Mouse (Mus musculus) CH12.LX (cell line): ENCODE results near the gene Ctnna3. TPM values are rescaled to one million over a fixed set of nuclear protein-coding genes. Genes with fewer than 3 reads are reported as not detected.

ENCODE experiments used
- DNase-seq: peaks from one replicate; pipeline ENCODE4 v3.0.0-alpha.2; 2013; ENCODE audit errors: extremely low read depth
- H3K27ac ChIP-seq: 2 replicates; pipeline ENCODE4 v1.5.1; 2012; ENCODE audit warnings: low read depth, mild to moderate bottlenecking, control low read depth, moderate library complexity; ENCODE audit not compliant: insufficient read depth
- H3K27me3 ChIP-seq: replicated peaks from 2 replicates; pipeline ENCODE3; 2012; ENCODE audit warnings: inconsistent platforms
- H3K36me3 ChIP-seq, 2 experiments: replicated peaks in 1 of 2; 2 replicates each; pipeline versions ENCODE3 to v1.6.1; 2012; ENCODE audit warnings: inconsistent platforms in 1 of 2, low read length in 1 of 2, mild to moderate bottlenecking in 1 of 2, mixed read lengths in 1 of 2, moderate library complexity in 1 of 2; ENCODE audit not compliant: control insufficient read depth in 1 of 2, insufficient read depth in 1 of 2
- H3K4me1 ChIP-seq, 2 experiments: 2 replicates each; pipeline ENCODE4 v1.6.1; 2012; ENCODE audit warnings: inconsistent platforms in 1 of 2, moderate library complexity in 1 of 2; ENCODE audit not compliant: insufficient read depth in 2 of 2, control insufficient read depth in 1 of 2
- H3K4me2 ChIP-seq: 2 replicates; pipeline ENCODE4 v1.6.1; 2012; ENCODE audit warnings: low read depth, mild to moderate bottlenecking, control low read depth; ENCODE audit not compliant: poor library complexity, insufficient read depth, severe bottlenecking
- H3K4me3 ChIP-seq, 3 experiments: fragments of 150-350 bp in 1 of 3; sonication (generic) in 1 of 3; replicated peaks in 1 of 3; 2 replicates each; pipeline versions ENCODE3 to v1.5.1; 2011 to 2012; ENCODE audit warnings: low read depth in 2 of 3, low read length in 2 of 3, mild to moderate bottlenecking in 2 of 3, moderate library complexity in 2 of 3, control low read depth in 1 of 3, improper control_type of control experiment in 1 of 3, inconsistent platforms in 1 of 3, mixed read lengths in 1 of 3; ENCODE audit not compliant: poor library complexity in 1 of 3
- H3K79me2 ChIP-seq: replicated peaks from 2 replicates; pipeline ENCODE4 v1.6.1; 2012; ENCODE audit warnings: mild to moderate bottlenecking, moderate library complexity; ENCODE audit not compliant: control insufficient read depth, poor library complexity, insufficient read depth, severe bottlenecking; ENCODE audit errors: extremely low read depth
- H3K9ac ChIP-seq: 2 replicates; pipeline ENCODE4 v1.6.1; 2012; ENCODE audit warnings: low read depth, mild to moderate bottlenecking, control low read depth, moderate library complexity; ENCODE audit not compliant: insufficient read depth
- H3K9me3 ChIP-seq: replicated peaks from 2 replicates; pipeline ENCODE3; 2012; ENCODE audit warnings: low read length, inconsistent platforms, mixed read lengths
- BHLHE40 ChIP-seq: IDR thresholded peaks from 2 replicates; pipeline ENCODE4 v1.6.1; 2011; ENCODE audit warnings: mild to moderate bottlenecking, low read depth, low read length, improper control_type of control experiment
- CHD1 ChIP-seq: IDR thresholded peaks from 2 replicates; pipeline ENCODE4 v1.6.1; 2012; ENCODE audit warnings: low read depth, low read length, improper control_type of control experiment, inconsistent platforms
- CHD2 ChIP-seq: IDR thresholded peaks from 2 replicates; pipeline ENCODE4 v1.6.1; 2011; ENCODE audit warnings: low read length, improper control_type of control experiment
- CTCF ChIP-seq, 2 experiments: IDR thresholded peaks in 1 of 2; conservative IDR thresholded peaks in 1 of 2; 2 replicates each; pipeline ENCODE4 v1.5.1; 2011 to 2012; ENCODE audit warnings: low read depth in 2 of 2, low read length in 2 of 2, improper control_type of control experiment in 1 of 2, inconsistent platforms in 1 of 2, mild to moderate bottlenecking in 1 of 2, moderate library complexity in 1 of 2
- E2F4 ChIP-seq: IDR thresholded peaks from 2 replicates; pipeline ENCODE4 v1.6.1; 2011; ENCODE audit warnings: low read depth, low read length, improper control_type of control experiment; ENCODE audit not compliant: insufficient replicate concordance
- ELF1 ChIP-seq: IDR thresholded peaks from 2 replicates; pipeline ENCODE4 v1.6.1; 2014; ENCODE audit warnings: low read depth, mild to moderate bottlenecking, inconsistent platforms, low read length, improper control_type of control experiment
- EP300 ChIP-seq: IDR thresholded peaks from 2 replicates; pipeline ENCODE4 v1.6.1; 2011; ENCODE audit warnings: low read length, improper control_type of control experiment
- ETS1 ChIP-seq: conservative IDR thresholded peaks from 2 replicates; pipeline ENCODE4 v1.6.1; 2012; ENCODE audit warnings: low read depth, mild to moderate bottlenecking, inconsistent platforms, low read length, improper control_type of control experiment, moderate library complexity
- HCFC1 ChIP-seq: IDR thresholded peaks from 2 replicates; pipeline ENCODE4 v1.6.1; 2012; ENCODE audit warnings: low read depth, mild to moderate bottlenecking, inconsistent platforms, low read length, improper control_type of control experiment
- JUN ChIP-seq: IDR thresholded peaks from 2 replicates; pipeline ENCODE4 v1.6.1; 2011; ENCODE audit warnings: low read depth, mild to moderate bottlenecking, low read length, improper control_type of control experiment, moderate library complexity; ENCODE audit not compliant: insufficient read depth
- MAFK ChIP-seq: IDR thresholded peaks from 2 replicates; pipeline ENCODE4 v1.6.1; 2011; ENCODE audit warnings: low read length, improper control_type of control experiment; ENCODE audit not compliant: insufficient replicate concordance
- MAZ ChIP-seq: IDR thresholded peaks from 2 replicates; pipeline ENCODE4 v1.6.1; 2012; ENCODE audit warnings: low read depth, mild to moderate bottlenecking, inconsistent platforms, low read length, improper control_type of control experiment, moderate library complexity
- MYC ChIP-seq: IDR thresholded peaks from 2 replicates; pipeline ENCODE4 v1.6.1; 2011; ENCODE audit warnings: low read depth, mild to moderate bottlenecking, improper control_type of control experiment, low read length
- POLR2AphosphoS2 ChIP-seq: IDR thresholded peaks from 2 replicates; pipeline ENCODE4 v1.6.1; 2011; ENCODE audit warnings: low read depth, low read length, improper control_type of control experiment
- SIN3A ChIP-seq: IDR thresholded peaks from 2 replicates; pipeline ENCODE4 v1.6.1; 2012; ENCODE audit warnings: low read length, improper control_type of control experiment, inconsistent platforms
- SMC3 ChIP-seq: IDR thresholded peaks from 2 replicates; pipeline ENCODE4 v1.6.1; 2011; ENCODE audit warnings: low read depth, low read length, improper control_type of control experiment
- TBP ChIP-seq: conservative IDR thresholded peaks from 2 replicates; pipeline ENCODE4 v1.6.1; 2011; ENCODE audit warnings: low read depth, low read length, improper control_type of control experiment
- TCF12 ChIP-seq: IDR thresholded peaks from 2 replicates; pipeline ENCODE4 v1.6.1; 2014; ENCODE audit warnings: low read depth, mild to moderate bottlenecking, inconsistent platforms, low read length, improper control_type of control experiment
- USF1 ChIP-seq: IDR thresholded peaks from 2 replicates; pipeline ENCODE4 v1.6.1; 2014; ENCODE audit warnings: low read depth, mild to moderate bottlenecking, inconsistent platforms, low read length, improper control_type of control experiment
- USF2 ChIP-seq: conservative IDR thresholded peaks from 2 replicates; pipeline ENCODE4 v1.6.1; 2011; ENCODE audit warnings: low read depth, low read length, improper control_type of control experiment
- ZKSCAN1 ChIP-seq: IDR thresholded peaks from 2 replicates; pipeline ENCODE4 v1.6.1; 2012; ENCODE audit warnings: low read depth, inconsistent platforms, low read length, improper control_type of control experiment, borderline replicate concordance
- ZMIZ1 ChIP-seq: IDR thresholded peaks from 2 replicates; pipeline ENCODE4 v1.6.1; 2012; ENCODE audit warnings: low read depth, mild to moderate bottlenecking, inconsistent platforms, low read length, improper control_type of control experiment
- dilution Hi-C: fragments of 300-500 bp; cut with MboI; formaldehyde crosslinking; loops from 2 replicates; pipeline ENCODE4 v1.14.3; 2020; ENCODE audit warnings: low sequenced_read_pairs; ENCODE audit not compliant: extremely low pct_unique_long_range_greater_than_20kb, extremely low pct_ligation_motif_present
- in situ Hi-C: fragments of 300-500 bp; cut with MboI; formaldehyde crosslinking; loops from 3 replicates; pipeline ENCODE4 v1.14.3; 2019; ENCODE audit warnings: low sequenced_read_pairs, low pct_ligation_motif_present, low pct_unique_long_range_greater_than_20kb, mixed read lengths
- polyA plus RNA-seq: library from polyadenylated mRNA; unstranded; fragments of >175 nt; gene quantifications from 2 replicates; pipeline ENCODE4 v1.2.1, GENCODE M21; 2012; ENCODE audit warnings: low read depth; ENCODE audit not compliant: insufficient read length
- total RNA-seq, 2 experiments: library from RNA; depleted of rRNA; stranded (reverse); fragments of 300-350 nt in 1 of 2; fragments of >200 nt in 1 of 2; gene quantifications; 2 replicates each; pipeline ENCODE4 v1.2.3; 2012 to 2014

Ctnna3 gene
- total and polyA plus RNA-seq, 3 experiments, result 0.09 TPM; not detected in 2

DNA sequence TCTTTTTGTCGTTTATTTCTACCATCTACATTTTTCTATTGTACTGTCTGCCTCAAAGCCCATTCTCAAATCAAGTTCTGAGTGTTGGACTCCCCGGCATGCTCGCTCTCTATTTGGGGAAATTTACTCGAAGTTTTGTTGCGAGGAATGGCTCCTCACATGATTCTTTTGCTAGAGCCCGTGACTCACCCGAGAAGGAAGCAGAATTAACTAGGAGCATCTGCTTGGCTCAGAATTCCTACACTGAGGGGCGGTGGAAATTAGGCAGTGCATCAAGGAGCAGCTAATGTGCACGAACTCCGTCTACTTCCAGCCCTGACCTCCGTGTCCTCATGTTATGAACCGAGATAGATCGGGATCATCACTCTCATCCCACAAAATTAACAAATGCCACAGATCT lies 751.8 kb downstream of the Ctnna3 start:
- DNase-seq, result no peak
- no peak overlapping the region for H3K9ac ChIP-seq
- TF ChIP-seq USF2, result no peak
- TF ChIP-seq ETS1, result no peak
- no peak for TF ChIP-seq ELF1
- no peak for TF ChIP-seq E2F4
- no peak for TF ChIP-seq TBP
- TF ChIP-seq CHD2, result no peak
- TF ChIP-seq POLR2AphosphoS2, result no peak
- TF ChIP-seq CTCF (conservative IDR thresholded peaks at IDR 0.05 in 1 of 2, IDR thresholded peaks at IDR 0.05 in 1 of 2; ENCODE audit: low read depth in 2 of 2, low read length in 2 of 2), result no peak
- no peak for TF ChIP-seq TCF12
- no peak for TF ChIP-seq MAZ
- no peak for TF ChIP-seq CHD1
- no peak for TF ChIP-seq JUN
- peaks cover 71% of the 10 kb centered on the region for H3K9me3 ChIP-seq
- dilution Hi-C loops, result no loop called here
- H3K79me2 ChIP-seq, result no peaks in the 10 kb centered on the region
- no peaks in the 10 kb centered on the region for H3K27me3 ChIP-seq
- H3K27ac ChIP-seq, result no peak overlapping the region
- in situ Hi-C loops, result no loop called here
- no peaks in the 10 kb centered on the region for H3K36me3 ChIP-seq
- no peak overlapping the region for H3K4me2 ChIP-seq
- H3K4me3 ChIP-seq, result no peak overlapping the region
- H3K4me1 ChIP-seq, result no peaks in the 10 kb centered on the region

DNA sequence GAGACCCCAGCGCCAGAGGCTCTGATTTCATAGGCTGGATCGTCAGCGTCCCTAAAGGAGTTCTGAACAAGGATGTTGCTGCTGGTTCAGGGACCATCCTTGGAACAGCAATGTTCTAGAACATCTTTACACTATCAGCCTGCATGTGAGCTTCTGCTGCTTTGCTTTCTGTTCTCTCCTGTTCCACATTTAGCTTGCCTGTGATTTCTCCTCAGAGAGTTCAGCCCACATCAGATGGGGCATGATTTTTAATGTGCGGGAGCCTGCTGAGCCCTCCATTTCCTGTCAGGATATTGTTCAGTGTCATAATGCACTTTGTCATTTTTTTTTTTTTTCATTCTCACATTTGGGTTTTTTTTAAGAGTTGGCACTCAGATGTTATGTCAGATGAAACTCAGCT lies 752.8 kb downstream of the Ctnna3 start:
- H3K4me2 ChIP-seq, result no peak overlapping the region
- dilution Hi-C loops, result no loop called here
- in situ Hi-C loops, result no loop called here
- H3K27me3 ChIP-seq, result no peaks in the 10 kb centered on the region
- no peak for DNase-seq
- H3K9me3 ChIP-seq, result peaks cover 72% of the 10 kb centered on the region
- no peaks in the 10 kb centered on the region for H3K79me2 ChIP-seq
- H3K4me3 ChIP-seq, result no peak overlapping the region
- no peak overlapping the region for H3K27ac ChIP-seq
- no peaks in the 10 kb centered on the region for H3K4me1 ChIP-seq
- H3K9ac ChIP-seq, result no peak overlapping the region
- no peaks in the 10 kb centered on the region for H3K36me3 ChIP-seq
- no peak for TF ChIP-seq MYC
- no peak for TF ChIP-seq SIN3A
- TF ChIP-seq USF1, result no peak
- no peak for TF ChIP-seq MAFK
- no peak for TF ChIP-seq SMC3
- TF ChIP-seq HCFC1, result no peak
- no peak for TF ChIP-seq EP300
- TF ChIP-seq ZKSCAN1, result no peak
- no peak for TF ChIP-seq BHLHE40
- TF ChIP-seq MAZ, result no peak
- no peak for TF ChIP-seq ZMIZ1
- TF ChIP-seq, all 38 proteins: peak for 0
